Mouse (Mus musculus) hindbrain, embryonic 10.5 days (tissue): ENCODE data around the gene Tceanc2. TPM values are rescaled to one million over a fixed set of nuclear protein-coding genes. Genes with fewer than 3 reads are reported as not detected.

Source experiments
- DNase-seq: peaks from one replicate; pipeline ENCODE4 v3.0.0-alpha.2; 2017; ENCODE audit warnings: low spot score
- H3K27ac ChIP-seq: fragments of 300-500 bp; sonication (generic); 2 replicates; pipeline ENCODE4 v1.5.1; 2016; ENCODE audit warnings: mild to moderate bottlenecking, moderate library complexity
- H3K27me3 ChIP-seq: fragments of 300-500 bp; sonication (generic); 2 replicates; pipeline ENCODE4 v1.6.1; 2016; ENCODE audit warnings: mild to moderate bottlenecking; ENCODE audit not compliant: poor library complexity, insufficient read depth, severe bottlenecking
- H3K36me3 ChIP-seq: fragments of 300-500 bp; sonication (generic); 2 replicates; pipeline ENCODE4 v1.6.1; 2016; ENCODE audit warnings: mild to moderate bottlenecking, moderate library complexity
- H3K4me1 ChIP-seq: fragments of 300-500 bp; sonication (generic); replicated peaks from 2 replicates; pipeline ENCODE4 v1.6.1; 2016; ENCODE audit warnings: mild to moderate bottlenecking
- H3K4me3 ChIP-seq: fragments of 300-500 bp; sonication (generic); 2 replicates; pipeline ENCODE4 v1.5.1; 2016; ENCODE audit warnings: mild to moderate bottlenecking, moderate library complexity
- H3K9me3 ChIP-seq: fragments of 300-500 bp; sonication (generic); 2 replicates; pipeline ENCODE4 v1.6.1; 2016; ENCODE audit warnings: mild to moderate bottlenecking, moderate library complexity
- WGBS: fragments of 180-500 bp; shearing (Covaris S2); methylation state at CpG from one replicate; pipeline ENCODE4 v1.1.7; 2016; 5-methylcytosine and 5-hydroxymethylcytosine counted together
- polyA plus RNA-seq: library from polyadenylated mRNA; unstranded; fragments of >200 nt; fragmentation: Nextera tagmentation; extraction: Ambion mirVana; gene quantifications from 2 replicates; pipeline ENCODE4 v1.2.1, GENCODE M21; 2016

Gene Tceanc2
- polyA plus RNA-seq, 1 experiment from 2014 or later, result 23.1 TPM

GRCm38 (mm10) chr4:107166700-107167099, 12.2 kb downstream of the Tceanc2 start:
- no peak overlapping the region for H3K27ac ChIP-seq
- H3K9me3 ChIP-seq, result no peaks in the 10 kb centered on the region
- WGBS, result 87% methylated on average over 5 of the region's 5 CpGs
- no peak overlapping the region for H3K4me3 ChIP-seq
- H3K36me3 ChIP-seq, result peaks cover 45% of the 10 kb centered on the region
- DNase-seq, result no peak
- no peaks in the 10 kb centered on the region for H3K27me3 ChIP-seq
- peaks cover 6% of the 10 kb centered on the region for H3K4me1 ChIP-seq

- DNase-seq, result peak; percentile 64
- Histone ChIP-seq H3K4me1 (peaks cover 6% of the 10 kb centered on the region), H3K27me3 (no peaks in the 10 kb centered on the region), H3K27ac (no peak overlapping the region), H3K9me3 (no peaks in the 10 kb centered on the region), H3K36me3 (peaks cover 50% of the 10 kb centered on the region), H3K4me3 (no peak overlapping the region)
- WGBS, result 46% methylated on average over 9 of the region's 9 CpGs
Observed at GRCm38 (mm10) chr4:107163756-107164587, 14.9 kb downstream of the Tceanc2 start.

GRCm38 (mm10) chr4:107163341-107163740, 15.6 kb downstream of the Tceanc2 start:
- Histone ChIP-seq H3K4me1 (peaks cover 6% of the 10 kb centered on the region), H3K36me3 (peaks cover 52% of the 10 kb centered on the region), H3K27ac (no peak overlapping the region), H3K9me3 (no peaks in the 10 kb centered on the region), H3K4me3 (no peak overlapping the region), H3K27me3 (no peaks in the 10 kb centered on the region)
- no peak for DNase-seq
- 89% methylated on average over 10 of the region's 10 CpGs for WGBS

GRCm38 (mm10) chr4:107160181-107160580, 18.7 kb downstream of the Tceanc2 start:
- 93% methylated on average over 8 of the region's 8 CpGs for WGBS
- H3K27ac ChIP-seq, result no peak overlapping the region
- H3K36me3 ChIP-seq, result peaks cover 68% of the 10 kb centered on the region

GRCm38 (mm10) chr4:107159166-107159773, 19.6 kb downstream of the Tceanc2 start:
- WGBS, result 89% methylated on average over 11 of the region's 11 CpGs
- H3K9me3 ChIP-seq, result no peaks in the 10 kb centered on the region
- no peak overlapping the region for H3K27ac ChIP-seq
- no peaks in the 10 kb centered on the region for H3K27me3 ChIP-seq
- no peak for DNase-seq
- H3K4me1 ChIP-seq, result peaks cover 1% of the 10 kb centered on the region
- no peak overlapping the region for H3K4me3 ChIP-seq
- H3K36me3 ChIP-seq, result peaks cover 70% of the 10 kb centered on the region

More at GRCm38 (mm10) chr4:107160181-107160580, 18.7 kb downstream of the Tceanc2 start:
- Histone ChIP-seq H3K27me3 (no peaks in the 10 kb centered on the region), H3K4me1 (peaks cover 6% of the 10 kb centered on the region), H3K9me3 (no peaks in the 10 kb centered on the region), H3K4me3 (no peak overlapping the region)
- no peak for DNase-seq

- no peaks in the 10 kb centered on the region for H3K9me3 ChIP-seq
- no peaks in the 10 kb centered on the region for H3K27me3 ChIP-seq
- no peak overlapping the region for H3K4me3 ChIP-seq
- no peaks in the 10 kb centered on the region for H3K4me1 ChIP-seq
- peaks cover 86% of the 10 kb centered on the region for H3K36me3 ChIP-seq
- H3K27ac ChIP-seq, result no peak overlapping the region
- no peak for DNase-seq
- 76% methylated on average over 4 of the region's 4 CpGs for WGBS
Observed at GRCm38 (mm10) chr4:107156983-107157401, 21.9 kb downstream of the Tceanc2 start.

- no peaks in the 10 kb centered on the region for H3K27me3 ChIP-seq
- H3K4me3 ChIP-seq, result no peak overlapping the region
- no peak overlapping the region for H3K27ac ChIP-seq
- 92% methylated on average over 8 of the region's 8 CpGs for WGBS
- no peaks in the 10 kb centered on the region for H3K4me1 ChIP-seq
- H3K9me3 ChIP-seq, result no peaks in the 10 kb centered on the region
- no peak for DNase-seq
- peaks cover 58% of the 10 kb centered on the region for H3K36me3 ChIP-seq
Observed at GRCm38 (mm10) chr4:107152571-107152970, 26.3 kb downstream of the Tceanc2 start.

- no peaks in the 10 kb centered on the region for H3K27me3 ChIP-seq
- H3K4me3 ChIP-seq, result no peak overlapping the region
- no peaks in the 10 kb centered on the region for H3K4me1 ChIP-seq
- H3K36me3 ChIP-seq, result peaks cover 62% of the 10 kb centered on the region
- DNase-seq, result no peak
- H3K9me3 ChIP-seq, result no peaks in the 10 kb centered on the region
- no peak overlapping the region for H3K27ac ChIP-seq
- WGBS, result 91% methylated on average over 6 of the region's 6 CpGs
Observed at GRCm38 (mm10) chr4:107150991-107151390, 27.9 kb downstream of the Tceanc2 start.

GRCm38 (mm10) chr4:107143511-107143910, 35.4 kb downstream of the Tceanc2 start:
- Histone ChIP-seq H3K27me3 (peaks cover 7% of the 10 kb centered on the region; the same call in 1 of the 2 replicates), H3K27ac (no peak overlapping the region), H3K36me3 (peaks cover 42% of the 10 kb centered on the region), H3K4me1 (peaks cover 36% of the 10 kb centered on the region), H3K4me3 (no peak overlapping the region), H3K9me3 (no peaks in the 10 kb centered on the region)
- WGBS, result 92% methylated on average over 8 of the region's 8 CpGs
- no peak for DNase-seq

GRCm38 (mm10) chr4:107139836-107140631, 38.9 kb downstream of the Tceanc2 start:
- no peaks in the 10 kb centered on the region for H3K9me3 ChIP-seq
- 58% methylated on average over 13 of the region's 13 CpGs for WGBS
- peaks cover 21% of the 10 kb centered on the region for H3K36me3 ChIP-seq
- H3K4me1 ChIP-seq, result peaks cover 70% of the 10 kb centered on the region
- H3K27ac ChIP-seq, result peak overlapping the region; percentile 76
- peaks cover 25% of the 10 kb centered on the region; the same call in 1 of the 2 replicates for H3K27me3 ChIP-seq
- peak; percentile 25 for DNase-seq
- H3K4me3 ChIP-seq, result no peak overlapping the region

GRCm38 (mm10) chr4:107138948-107139835, 39.7 kb downstream of the Tceanc2 start:
- Histone ChIP-seq H3K27ac (peak overlapping the region; percentile 5), H3K4me1 (peaks cover 65% of the 10 kb centered on the region)

GRCm38 (mm10) chr4:107136531-107136930, 42.4 kb downstream of the Tceanc2 start:
- Histone ChIP-seq H3K27me3 (peaks cover 25% of the 10 kb centered on the region; the same call in 1 of the 2 replicates), H3K9me3 (no peaks in the 10 kb centered on the region), H3K27ac (peak overlapping the region; percentile 26; the same call in 1 of the 2 replicates), H3K4me1 (peaks cover 66% of the 10 kb centered on the region), H3K4me3 (no peak overlapping the region), H3K36me3 (peaks cover 9% of the 10 kb centered on the region; the same call in 1 of the 2 replicates)
- 66% methylated on average over 3 of the region's 3 CpGs for WGBS
- no peak for DNase-seq

More at GRCm38 (mm10) chr4:107138948-107139835, 39.7 kb downstream of the Tceanc2 start:
- no peaks in the 10 kb centered on the region for H3K9me3 ChIP-seq
- peaks cover 25% of the 10 kb centered on the region; the same call in 1 of the 2 replicates for H3K27me3 ChIP-seq
- H3K36me3 ChIP-seq, result peaks cover 21% of the 10 kb centered on the region
- DNase-seq, result no peak
- WGBS, result 37% methylated on average over 37 of the region's 37 CpGs
- no peak overlapping the region for H3K4me3 ChIP-seq
